Mouse (Mus musculus) brain, embryonic 14.5 days (tissue): ENCODE results near the gene Msi2. TPM values are rescaled to one million over a fixed set of nuclear protein-coding genes. Genes with fewer than 3 reads are reported as not detected.

Experiments
- DNase-seq: peaks from one replicate; pipeline ENCODE4 v3.0.0-alpha.2; 2011; ENCODE audit warnings: low read depth
- CTCF ChIP-seq: fragments of 200-500 bp; IDR thresholded peaks from 2 replicates; pipeline ENCODE4 v1.5.1; 2012; ENCODE audit warnings: inconsistent platforms, mild to moderate bottlenecking, moderate library complexity, borderline replicate concordance; ENCODE audit not compliant: insufficient read depth, insufficient read length; ENCODE audit errors: extremely low read depth
- POLR2A ChIP-seq: fragments of 200-500 bp; IDR thresholded peaks from 2 replicates; pipeline ENCODE4 v1.6.1; 2012; ENCODE audit warnings: mild to moderate bottlenecking, inconsistent platforms, borderline replicate concordance; ENCODE audit not compliant: poor library complexity, insufficient read depth, insufficient read length, severe bottlenecking; ENCODE audit errors: extremely low read depth
- polyA plus RNA-seq: library from polyadenylated mRNA; depleted of rRNA; stranded (reverse); fragments of >200 nt; gene quantifications from 2 replicates; pipeline ENCODE4 v1.2.3, GENCODE M21; 2012

Msi2 gene
- polyA plus RNA-seq, 1 experiment, result 90.4 TPM

DNA sequence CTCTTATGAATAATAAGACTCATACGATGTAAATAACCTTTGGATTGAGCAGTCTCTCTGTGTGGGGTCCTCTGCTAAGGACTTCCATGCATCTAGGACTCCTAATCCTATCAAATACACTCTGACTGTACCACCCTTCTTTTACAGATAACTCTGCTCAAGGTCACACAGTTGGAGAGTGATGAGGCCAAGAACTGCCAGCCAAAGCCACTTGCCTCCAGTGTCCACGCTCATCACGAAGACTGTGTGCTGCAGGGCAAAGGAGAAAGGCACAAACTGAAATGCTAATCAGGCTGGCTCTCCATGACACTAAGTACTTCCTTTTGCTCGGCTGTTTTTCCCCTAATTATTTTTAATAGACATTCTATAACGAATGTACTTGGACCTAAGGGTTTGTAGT lies 153.9 kb downstream of the Msi2 start:
- TF ChIP-seq POLR2A (no peak), CTCF (no peak)
- DNase-seq, result peak; percentile 39

DNA sequence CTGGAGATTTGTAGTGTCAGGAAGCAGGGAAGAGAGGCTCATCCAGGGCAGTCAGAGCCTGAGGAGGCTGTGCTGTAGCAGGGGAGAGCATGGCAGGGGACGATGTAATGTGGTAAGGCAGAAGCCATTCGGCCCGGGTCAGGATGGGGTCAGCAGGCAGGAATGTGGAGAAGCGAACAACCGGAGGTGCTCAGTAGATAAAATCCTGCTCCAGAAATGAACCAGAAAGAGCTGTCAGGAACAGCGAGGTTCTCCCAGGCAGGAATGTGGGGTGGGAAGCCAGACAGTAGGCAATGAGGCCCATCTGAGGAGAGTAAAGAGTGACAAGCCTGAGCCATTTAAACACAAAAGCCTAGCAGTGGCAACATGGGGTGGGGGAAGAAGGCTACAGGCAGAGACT lies 157.1 kb downstream of the Msi2 start:
- no peak for TF ChIP-seq POLR2A
- no peak for TF ChIP-seq CTCF
- no peak for DNase-seq

DNA sequence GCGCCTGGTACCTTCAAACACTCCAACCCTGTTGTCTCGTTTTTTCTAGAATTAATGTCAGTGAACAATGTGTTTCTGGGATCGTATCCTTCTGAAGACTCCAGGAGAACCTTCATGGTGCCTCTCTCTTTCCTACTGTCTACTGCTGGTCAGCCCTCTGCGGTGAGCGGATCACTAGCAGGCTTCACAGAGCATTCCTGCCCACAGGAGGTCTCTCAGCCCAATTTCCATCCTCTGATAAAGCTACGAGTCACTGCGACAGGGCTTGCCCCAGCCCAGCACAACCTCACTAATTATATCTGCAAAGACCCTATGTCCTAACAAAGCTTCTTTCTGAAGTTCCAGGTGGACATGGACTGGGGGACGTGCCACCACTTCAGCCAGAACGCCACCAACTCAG lies 157.7 kb downstream of the Msi2 start:
- DNase-seq, result no peak
- TF ChIP-seq POLR2A, result no peak
- TF ChIP-seq CTCF, result no peak

- no peak for TF ChIP-seq POLR2A
- TF ChIP-seq CTCF, result no peak
- DNase-seq, result no peak
Measured at GRCm38 (mm10) chr11:88559365-88559970, 158.8 kb downstream of the Msi2 start.

DNA sequence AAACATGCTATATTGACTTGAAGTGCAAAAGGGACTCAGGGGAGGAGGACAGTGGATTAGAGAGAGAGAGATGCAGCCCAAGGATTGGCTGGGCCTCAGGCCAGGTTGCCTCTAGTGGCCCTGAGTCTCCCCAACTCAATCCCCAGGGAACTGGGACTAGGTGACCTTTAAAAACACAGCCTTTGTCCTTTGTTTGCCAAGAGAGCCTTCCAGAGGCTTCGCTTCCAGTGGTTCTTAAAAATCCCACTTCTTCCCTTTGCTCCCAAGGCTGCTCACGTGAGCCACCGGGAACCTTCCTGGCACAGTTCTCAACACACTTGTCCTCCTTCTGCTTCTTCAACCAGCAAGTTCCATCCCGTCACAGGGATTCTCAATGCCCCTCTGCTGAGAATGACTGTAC lies 159.6 kb downstream of the Msi2 start:
- no peak for DNase-seq
- no peak for TF ChIP-seq POLR2A
- no peak for TF ChIP-seq CTCF

GRCm38 (mm10) chr11:88557828-88558580 lies 160.3 kb downstream of the Msi2 start:
- DNase-seq, result no peak
- TF ChIP-seq CTCF, result no peak
- no peak for TF ChIP-seq POLR2A

DNA sequence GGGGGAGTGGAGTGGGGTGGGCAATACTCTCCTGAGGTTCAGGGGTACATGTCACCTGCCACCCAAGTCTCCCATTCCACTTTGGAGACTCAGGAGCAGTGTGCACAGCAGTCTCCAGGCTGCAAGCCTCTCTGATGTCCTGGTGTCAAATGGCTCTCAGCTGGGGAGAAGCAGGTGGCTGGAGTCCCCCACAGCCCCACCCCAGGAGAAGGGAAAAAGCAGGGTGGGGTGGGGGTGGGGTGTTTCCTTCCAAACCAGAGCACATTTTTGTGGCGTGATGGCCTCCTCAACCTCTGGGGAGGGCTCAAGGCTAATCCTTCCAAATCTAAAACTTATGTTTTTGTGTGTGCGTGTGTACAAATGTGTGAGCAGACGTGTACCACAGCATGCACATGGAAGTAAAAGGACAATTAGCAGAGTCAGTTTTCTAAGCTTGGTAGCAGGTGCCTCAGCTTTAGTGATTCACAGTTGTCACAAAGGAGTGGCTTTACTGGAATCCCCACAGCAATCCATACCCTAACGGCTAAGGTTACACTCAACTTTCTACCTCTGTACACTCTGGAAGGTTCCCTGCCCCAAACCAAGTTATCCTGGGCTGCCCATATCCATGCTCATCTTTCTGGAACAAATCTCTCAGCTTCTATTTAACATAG lies 161.1 kb downstream of the Msi2 start:
- DNase-seq, result no peak
- TF ChIP-seq POLR2A (no peak), CTCF (no peak)

DNA sequence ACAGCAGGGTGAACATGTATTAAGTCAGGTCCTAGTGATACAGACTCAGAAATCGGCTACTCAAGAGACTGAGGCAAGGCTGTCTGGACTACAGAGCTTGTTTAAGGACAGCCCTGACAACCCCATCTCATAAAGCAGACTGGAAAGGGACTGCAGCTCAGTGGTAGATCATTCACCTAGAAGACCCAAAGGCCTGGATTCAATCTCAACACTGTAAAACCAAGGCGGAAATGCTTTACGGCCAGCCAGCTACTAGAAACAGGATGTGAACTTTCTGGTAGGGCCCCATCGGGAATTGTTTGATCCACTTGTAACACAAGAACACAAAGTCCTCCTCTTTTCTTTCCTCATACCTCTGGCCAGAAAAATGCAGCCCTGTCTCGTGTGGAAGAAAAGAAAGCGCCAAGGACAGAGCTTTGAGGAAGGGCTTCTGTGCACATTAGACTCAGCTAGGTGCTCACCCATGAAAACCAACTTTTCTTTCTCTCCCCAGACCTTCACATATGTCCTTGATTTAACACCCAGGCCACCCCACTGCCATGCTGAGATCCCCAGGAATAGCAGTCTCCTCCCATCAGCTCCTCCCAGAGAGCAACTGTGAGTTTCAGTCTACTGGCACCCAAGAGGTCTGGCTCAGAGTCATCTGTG lies 162.3 kb downstream of the Msi2 start:
- DNase-seq, result no peak
- TF ChIP-seq CTCF (no peak), POLR2A (no peak)

DNA sequence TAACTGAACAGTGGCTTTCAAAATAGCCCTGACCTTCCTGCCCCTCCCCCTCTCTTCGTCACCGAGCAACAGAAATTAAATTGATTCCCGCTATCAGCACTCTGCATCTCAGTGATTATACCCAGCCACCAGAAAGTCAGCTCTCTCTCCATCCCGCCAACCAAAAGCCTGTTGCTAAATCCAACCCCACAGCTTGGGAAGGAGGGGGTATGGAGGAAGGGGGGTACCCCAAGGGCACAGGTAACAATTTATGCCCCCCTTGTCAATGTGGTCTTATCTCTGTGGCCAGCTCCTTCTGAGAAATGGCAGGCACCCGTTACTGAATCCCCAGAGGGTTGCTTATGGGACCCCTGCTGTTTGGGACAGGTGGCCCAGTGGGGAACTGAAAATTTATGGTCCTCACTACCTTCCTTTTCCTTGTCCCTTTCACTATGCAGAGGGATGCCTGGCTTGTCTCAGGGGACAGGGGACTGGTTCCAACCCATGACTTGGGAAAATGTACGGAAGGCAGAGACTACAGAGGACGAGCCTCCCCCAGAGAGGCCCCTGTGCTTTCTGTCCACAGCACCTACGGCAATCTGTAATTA lies 163.0 kb downstream of the Msi2 start:
- peak; percentile 62 for DNase-seq
- TF ChIP-seq POLR2A (no peak), CTCF (no peak)

- no peak for TF ChIP-seq POLR2A
- no peak for TF ChIP-seq CTCF
- DNase-seq, result no peak
Measured at GRCm38 (mm10) chr11:88553521-88554310, 164.6 kb downstream of the Msi2 start.

GRCm38 (mm10) chr11:88552987-88553386 lies 165.3 kb downstream of the Msi2 start:
- no peak for TF ChIP-seq POLR2A
- TF ChIP-seq CTCF, result peak; percentile 70
- peak; percentile 80 for DNase-seq
